Mouse (Mus musculus): ENCODE measurements around the gene Gm14819. TPM values are rescaled to one million over a fixed set of nuclear protein-coding genes. Genes with fewer than 3 reads are reported as not detected.
"Not testable (repeated sequence)": the region's sequence is repeated elsewhere in the genome, so short reads cannot be mapped to it uniquely, and the experiment has no call there.

Gm14819 gene
- not detected in 2 replicates for polyA plus RNA-seq (2016; fragmentation: Nextera tagmentation; extraction: Ambion mirVana)

- WGBS, result no CpG with 5 or more reads among the region's 6 CpGs
- H3K27ac ChIP-seq; H3K4me1 ChIP-seq; H3K27me3 ChIP-seq (ENCODE audit: insufficient read depth, poor library complexity, severe bottlenecking); DNase-seq (ENCODE audit: low spot score); H3K9me3 ChIP-seq; H3K4me3 ChIP-seq; H3K36me3 ChIP-seq: not testable (repeated sequence)
Measured at GRCm38 (mm10) chrX:35403883-35404282, at the start of gene Gm14819. Gene Gm14819, plus strand, starts transcription at chrX:35404183.

All from heart, embryonic 10.5 days (tissue).